Mouse (Mus musculus): ENCODE measurements around the gene Olfr427.
"Not testable (repeated sequence)": the region's sequence is repeated elsewhere in the genome, so short reads cannot be mapped to it uniquely, and the experiment has no call there.

Olfr427 gene

DNA sequence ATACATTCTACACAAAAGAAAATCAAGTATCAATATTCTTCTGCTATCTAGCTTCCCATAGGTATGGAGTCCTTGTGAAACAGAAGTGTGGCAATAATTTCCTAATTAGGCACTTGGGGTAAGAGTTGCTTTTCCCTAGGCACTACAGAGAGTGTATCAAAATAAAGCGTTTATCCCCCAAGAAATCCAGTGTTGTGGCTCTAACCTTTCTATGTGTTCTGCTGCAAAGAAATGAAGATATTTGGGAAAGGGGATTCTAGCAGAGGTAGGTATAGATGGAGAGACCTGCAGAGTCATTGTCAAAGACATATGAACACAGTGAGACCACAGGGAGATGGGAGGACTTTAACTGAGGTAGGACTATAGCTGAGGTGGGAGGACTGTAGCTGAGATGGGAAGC, at the start of gene Olfr427:
Olfr427 (plus strand) TSS at position 301 of the 400 bp plus-strand sequence.
- no peak for ATAC-seq (ENCODE audit: insufficient number of reproducible peaks, low FRiP score, low TSS enrichment)

- not testable (repeated sequence) for ATAC-seq (ENCODE audit: insufficient number of reproducible peaks, low FRiP score, low TSS enrichment)
Observed at GRCm38 (mm10) chr1:174048227-174048626, 48.5 kb upstream of the Olfr427 start.

DNA sequence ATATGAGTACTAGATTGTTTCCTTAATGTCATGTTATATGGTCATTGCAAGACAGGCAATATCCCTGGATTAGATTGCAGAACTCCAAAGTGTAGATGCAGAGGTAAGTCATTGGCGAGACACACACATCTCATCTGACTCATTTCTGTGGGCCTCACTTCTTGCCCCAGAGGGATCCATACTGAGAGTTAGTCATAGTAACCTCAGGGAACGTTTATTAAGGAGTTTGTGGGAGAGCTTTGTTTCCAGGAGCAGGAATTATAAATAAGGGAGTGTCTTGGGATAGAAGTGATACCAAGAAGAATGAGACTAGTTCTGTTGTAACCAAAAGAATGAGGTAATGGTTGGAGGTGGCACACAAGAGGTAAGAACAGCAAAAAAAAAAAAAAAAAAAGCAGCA, 47.8 kb upstream of the Olfr427 start, which contains the start of gene Olfr432:
Olfr432 (plus strand) TSS at position 313 of the 400 bp plus-strand sequence.
- ATAC-seq (ENCODE audit: insufficient number of reproducible peaks, low FRiP score, low TSS enrichment): no peak

GRCm38 (mm10) chr1:174049357-174049756, 47.3 kb upstream of the Olfr427 start:
- not testable (repeated sequence) for ATAC-seq (ENCODE audit: insufficient number of reproducible peaks, low FRiP score, low TSS enrichment)

DNA sequence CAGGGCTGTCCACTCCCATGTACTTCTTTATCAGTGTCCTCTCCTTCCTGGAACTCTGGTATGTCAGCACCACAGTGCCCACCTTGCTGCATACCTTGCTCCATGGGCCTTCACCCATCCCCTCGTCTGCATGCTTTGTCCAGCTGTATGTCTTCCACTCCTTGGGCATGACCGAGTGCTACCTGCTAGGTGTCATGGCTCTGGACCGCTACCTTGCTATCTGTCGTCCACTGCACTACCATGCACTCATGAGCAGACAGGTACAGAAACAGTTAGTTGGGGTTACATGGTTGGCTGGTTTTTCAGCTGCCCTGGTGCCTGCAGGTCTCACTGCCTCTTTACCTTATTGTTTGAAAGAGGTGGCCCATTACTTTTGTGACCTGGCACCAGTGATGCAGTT, 46.2 kb upstream of the Olfr427 start:
- no peak for ATAC-seq (ENCODE audit: insufficient number of reproducible peaks, low FRiP score, low TSS enrichment)

- no peak for ATAC-seq (ENCODE audit: insufficient number of reproducible peaks, low FRiP score, low TSS enrichment)
Observed at GRCm38 (mm10) chr1:174051515-174051914, 45.2 kb upstream of the Olfr427 start.

GRCm38 (mm10) chr1:174051931-174052536, 44.7 kb upstream of the Olfr427 start:
- no peak for ATAC-seq (ENCODE audit: insufficient number of reproducible peaks, low FRiP score, low TSS enrichment)

- ATAC-seq (ENCODE audit: insufficient number of reproducible peaks, low FRiP score, low TSS enrichment): no peak
Observed at GRCm38 (mm10) chr1:174052981-174053380, 43.7 kb upstream of the Olfr427 start.

- ATAC-seq (ENCODE audit: insufficient number of reproducible peaks, low FRiP score, low TSS enrichment): no peak
Observed at GRCm38 (mm10) chr1:174055248-174055647, 41.4 kb upstream of the Olfr427 start.

GRCm38 (mm10) chr1:174066305-174066704, 30.4 kb upstream of the Olfr427 start, which contains the start of gene Olfr430:
TSS of gene Olfr430 (plus strand) at chr1:174066605.
- no peak for ATAC-seq (ENCODE audit: insufficient number of reproducible peaks, low FRiP score, low TSS enrichment)

DNA sequence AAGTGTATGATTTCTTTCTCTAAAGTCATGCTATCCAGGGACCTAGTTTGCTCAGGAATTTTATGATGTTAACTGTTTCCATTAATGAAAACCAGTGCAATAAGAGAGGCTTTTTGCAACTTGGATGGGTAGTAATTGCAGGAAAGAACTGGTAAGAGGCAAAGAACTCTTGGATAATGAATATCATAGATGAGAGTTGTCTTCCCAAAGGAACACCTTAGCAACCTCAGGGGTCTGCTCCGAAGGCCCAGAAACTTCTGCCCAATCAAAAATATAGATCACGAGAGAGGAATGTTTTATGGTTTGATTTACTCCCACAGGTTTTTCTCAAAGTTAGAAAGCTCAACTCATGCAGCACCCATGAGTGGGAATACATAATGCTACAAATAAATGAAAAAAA, 12.7 kb upstream of the Olfr427 start, which contains the start of gene Olfr429:
Olfr429 (plus strand) TSS at position 301 of the 400 bp plus-strand sequence.
- ATAC-seq (ENCODE audit: insufficient number of reproducible peaks, low FRiP score, low TSS enrichment): no peak

DNA sequence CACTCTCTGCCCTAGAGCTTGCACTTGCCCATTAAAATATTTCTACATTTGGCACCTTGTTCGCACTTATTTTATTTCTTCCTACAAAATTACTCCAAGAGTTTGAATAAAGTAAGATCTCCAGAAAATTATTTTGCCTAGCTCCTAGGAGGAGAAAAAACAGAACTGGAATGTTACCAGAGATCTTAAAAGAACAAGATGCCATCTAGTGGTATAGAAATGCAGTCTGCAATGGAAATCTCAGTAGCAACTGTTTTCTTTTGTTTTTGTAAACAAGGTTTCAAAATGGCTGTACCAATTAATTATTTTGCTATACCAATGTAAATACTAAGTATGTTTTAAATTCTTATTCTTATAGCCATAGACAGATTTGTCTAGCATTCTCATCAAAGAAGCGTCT, 7.0 kb downstream of the Olfr427 start:
- no peak for ATAC-seq (ENCODE audit: insufficient number of reproducible peaks, low FRiP score, low TSS enrichment)

DNA sequence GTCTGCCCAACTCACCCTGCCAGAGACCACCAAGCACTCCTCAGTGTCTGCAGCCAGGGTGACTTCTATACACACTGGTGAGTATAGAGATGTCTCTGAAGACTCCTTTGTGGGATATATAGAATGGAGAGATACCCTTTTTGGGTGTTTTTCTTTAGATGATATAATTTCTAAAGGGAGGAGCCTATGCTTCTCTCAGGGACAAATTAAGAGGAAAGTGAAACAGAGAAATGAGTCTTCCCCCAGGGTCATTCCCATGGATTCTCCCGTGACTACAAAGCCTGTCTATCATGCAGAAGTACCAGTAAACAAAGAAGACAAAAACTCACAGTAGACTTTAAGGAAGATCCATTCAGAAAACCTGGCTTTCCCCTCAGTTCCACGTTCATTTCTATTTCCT, 24.4 kb downstream of the Olfr427 start, which contains the start of gene Olfr231:
Olfr231 (minus strand) TSS at position 101 of the 400 bp plus-strand sequence.
- ATAC-seq (ENCODE audit: insufficient number of reproducible peaks, low FRiP score, low TSS enrichment): no peak

DNA sequence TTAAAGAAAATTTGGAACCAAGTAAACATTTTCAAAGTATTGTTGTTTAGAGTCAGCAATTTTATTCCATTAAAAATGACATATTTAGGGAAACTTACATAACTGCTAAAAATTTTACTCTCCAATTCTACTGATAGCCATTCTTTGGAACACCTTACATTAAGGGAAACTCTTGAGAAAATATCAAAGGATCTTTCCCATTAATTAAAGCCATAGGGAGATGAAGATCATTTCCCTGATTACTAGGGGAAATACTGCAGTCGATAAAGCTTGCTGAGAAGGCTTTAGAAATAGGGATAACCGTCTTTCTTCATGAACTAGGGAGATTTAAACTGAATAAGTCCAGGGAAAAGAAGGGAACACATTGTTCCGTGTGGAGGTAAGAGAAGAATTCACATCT, 34.5 kb downstream of the Olfr427 start, which contains the start of gene Olfr424:
Olfr424 (plus strand) TSS at position 301 of the 400 bp plus-strand sequence.
- ATAC-seq (ENCODE audit: insufficient number of reproducible peaks, low FRiP score, low TSS enrichment): no peak

GRCm38 (mm10) chr1:174131999-174132398, 35.3 kb downstream of the Olfr427 start:
- no peak for ATAC-seq (ENCODE audit: insufficient number of reproducible peaks, low FRiP score, low TSS enrichment)

DNA sequence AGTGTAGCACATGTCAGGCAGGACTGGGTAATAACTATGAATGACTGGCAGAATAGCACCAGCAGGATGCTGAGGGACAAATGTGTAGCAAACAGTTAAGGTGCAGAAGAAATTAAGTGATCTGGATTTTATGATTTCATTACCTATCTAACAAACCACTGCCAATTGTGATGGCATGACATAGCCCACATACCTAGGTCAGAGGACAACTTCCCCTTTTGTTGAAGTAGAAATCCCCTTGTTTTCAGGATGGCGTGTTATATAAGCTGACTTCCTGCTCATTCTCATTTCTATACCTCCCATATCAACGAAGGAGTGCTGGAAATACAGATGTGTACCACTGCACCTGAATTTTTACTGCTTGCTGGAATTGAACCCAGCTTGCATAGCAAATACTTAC, 44.7 kb downstream of the Olfr427 start:
- ATAC-seq (ENCODE audit: insufficient number of reproducible peaks, low FRiP score, low TSS enrichment): no peak

DNA sequence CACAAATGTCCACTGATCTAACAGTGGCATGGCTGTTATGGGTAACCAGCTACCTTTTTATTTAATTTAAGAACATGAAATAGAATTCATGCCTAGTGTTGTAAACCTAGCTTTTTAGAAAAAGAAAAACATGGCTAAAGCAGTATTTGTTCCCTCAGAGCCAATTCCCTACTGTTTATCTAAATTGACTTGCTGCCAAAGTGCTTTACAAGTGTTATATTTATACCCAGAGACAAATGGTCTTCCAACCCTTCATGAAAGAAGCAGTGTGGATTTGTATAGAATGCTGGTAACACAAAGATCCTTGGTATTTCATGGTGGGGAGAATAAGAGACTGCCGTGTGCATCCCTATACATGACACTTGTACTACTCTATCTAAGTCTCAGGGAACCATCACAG, 50.0 kb downstream of the Olfr427 start:
- no peak for ATAC-seq (ENCODE audit: insufficient number of reproducible peaks, low FRiP score, low TSS enrichment)

GRCm38 (mm10) chr1:174149289-174149688, 52.6 kb downstream of the Olfr427 start:
- ATAC-seq (ENCODE audit: insufficient number of reproducible peaks, low FRiP score, low TSS enrichment): no peak
